Mouse (Mus musculus) heart, embryonic 13.5 days (tissue): ENCODE results near the gene Kctd6. TPM values are rescaled to one million over a fixed set of nuclear protein-coding genes. Genes with fewer than 3 reads are reported as not detected.

Source experiments
- ATAC-seq: fragments of 200-750 bp; cut with Nextera tagmentation; 2 replicates; pipeline ENCODE4 v1.8.0; 2017; ENCODE audit warnings: moderate TSS enrichment; ENCODE audit not compliant: insufficient number of reproducible peaks, low FRiP score, low TSS enrichment; ENCODE audit errors: extremely low read depth
- H3K27ac ChIP-seq: fragments of 300-500 bp; sonication (generic); replicated peaks from 2 replicates; pipeline ENCODE4 v1.5.1; 2015; ENCODE audit warnings: moderate library complexity, mild to moderate bottlenecking, inconsistent platforms
- H3K27me3 ChIP-seq: fragments of 300-500 bp; sonication (generic); replicated peaks from 2 replicates; pipeline ENCODE4 v1.6.1; 2015; ENCODE audit warnings: mild to moderate bottlenecking, inconsistent platforms
- H3K36me3 ChIP-seq: fragments of 300-500 bp; sonication (generic); 2 replicates; pipeline ENCODE4 v1.6.1; 2015; ENCODE audit warnings: mild to moderate bottlenecking, inconsistent platforms
- H3K4me1 ChIP-seq: fragments of 300-500 bp; sonication (generic); 2 replicates; pipeline ENCODE4 v1.6.1; 2015; ENCODE audit warnings: inconsistent platforms
- H3K4me2 ChIP-seq: fragments of 300-500 bp; sonication (generic); 2 replicates; pipeline ENCODE4 v1.6.1; 2015; ENCODE audit warnings: inconsistent platforms, mild to moderate bottlenecking, moderate library complexity
- H3K4me3 ChIP-seq: fragments of 300-500 bp; sonication (generic); 2 replicates; pipeline ENCODE4 v1.5.1; 2015; ENCODE audit warnings: moderate library complexity, mild to moderate bottlenecking, inconsistent platforms
- H3K9ac ChIP-seq: fragments of 300-500 bp; sonication (generic); 2 replicates; pipeline ENCODE4 v1.6.1; 2015; ENCODE audit warnings: inconsistent platforms, mild to moderate bottlenecking, moderate library complexity
- H3K9me3 ChIP-seq: fragments of 300-500 bp; sonication (generic); 2 replicates; pipeline ENCODE4 v1.6.1; 2016; ENCODE audit warnings: inconsistent platforms
- WGBS: fragments of 180-500 bp; shearing (Covaris S2); methylation state at CpG from one replicate; pipeline ENCODE4 v1.1.7; 2015; ENCODE audit warnings: mixed read lengths; 5-methylcytosine and 5-hydroxymethylcytosine counted together
- polyA plus RNA-seq: library from polyadenylated mRNA; unstranded; fragments of >200 nt; fragmentation: Nextera tagmentation; extraction: Ambion mirVana; gene quantifications from 2 replicates; pipeline ENCODE4 v1.2.1, GENCODE M21; 2015

The Kctd6 gene
- polyA plus RNA-seq, 1 experiment from 2014 or later: 2.7 TPM

- H3K4me1 ChIP-seq: peaks cover 16% of the 10 kb centered on the region
- no peak overlapping the region for H3K9ac ChIP-seq
- ATAC-seq: no peak
- H3K4me2 ChIP-seq: no peak overlapping the region
- H3K27ac ChIP-seq: no peak overlapping the region
- H3K4me3 ChIP-seq: no peak overlapping the region
- no peaks in the 10 kb centered on the region for H3K9me3 ChIP-seq
- no peaks in the 10 kb centered on the region for H3K27me3 ChIP-seq
- WGBS: 64% methylated on average over 6 of the region's 6 CpGs
- H3K36me3 ChIP-seq: no peaks in the 10 kb centered on the region
Measured at GRCm38 (mm10) chr14:8232155-8232910, 18.4 kb downstream of the Kctd6 start.

- no peak; the same call in 1 of the 2 replicates for ATAC-seq
- Histone ChIP-seq H3K27ac (no peak overlapping the region), H3K4me2 (no peak overlapping the region), H3K27me3 (no peaks in the 10 kb centered on the region), H3K4me1 (peaks cover 16% of the 10 kb centered on the region), H3K4me3 (no peak overlapping the region), H3K36me3 (no peaks in the 10 kb centered on the region), H3K9ac (no peak overlapping the region), H3K9me3 (no peaks in the 10 kb centered on the region)
- 3% methylated on average over 1 of the region's 1 CpGs for whole genome bisulfite sequencing
Measured at GRCm38 (mm10) chr14:8233252-8233651, 19.3 kb downstream of the Kctd6 start.

GRCm38 (mm10) chr14:8241816-8242215 lies 27.9 kb downstream of the Kctd6 start:
- H3K4me3 ChIP-seq: no peak overlapping the region
- no peaks in the 10 kb centered on the region for H3K27me3 ChIP-seq
- no peak for ATAC-seq
- no peak overlapping the region for H3K9ac ChIP-seq
- no peaks in the 10 kb centered on the region for H3K9me3 ChIP-seq
- H3K36me3 ChIP-seq: no peaks in the 10 kb centered on the region
- H3K4me1 ChIP-seq: 0 out of 2 replicates have a peak, but pooled peaks cover 5% of the 10 kb centered on the region
- H3K4me2 ChIP-seq: no peak overlapping the region
- H3K27ac ChIP-seq: no peak overlapping the region

- Histone ChIP-seq H3K4me2 (no peak overlapping the region), H3K4me3 (no peak overlapping the region), H3K9me3 (no peaks in the 10 kb centered on the region), H3K9ac (0 out of 2 replicates have a peak overlapping the region, but pooled peaks have one; percentile 5), H3K27ac (0 out of 2 replicates have a peak overlapping the region, but pooled peaks have one; percentile 28), H3K27me3 (no peaks in the 10 kb centered on the region), H3K36me3 (no peaks in the 10 kb centered on the region), H3K4me1 (0 out of 2 replicates have a peak, but pooled peaks cover 5% of the 10 kb centered on the region)
- WGBS: 50% methylated on average over 5 of the region's 5 CpGs
- no peak for ATAC-seq
Measured at GRCm38 (mm10) chr14:8242388-8242920, 28.5 kb downstream of the Kctd6 start.

- 0 out of 2 replicates have a peak overlapping the region, but pooled peaks have one; percentile 28 for H3K27ac ChIP-seq
- no peak overlapping the region for H3K9ac ChIP-seq
- 0 out of 2 replicates have a peak, but pooled peaks cover 5% of the 10 kb centered on the region for H3K4me1 ChIP-seq
- WGBS: 64% methylated on average over 8 of the region's 8 CpGs
- no peak overlapping the region for H3K4me2 ChIP-seq
- H3K4me3 ChIP-seq: no peak overlapping the region
- H3K9me3 ChIP-seq: no peaks in the 10 kb centered on the region
- no peaks in the 10 kb centered on the region for H3K36me3 ChIP-seq
- H3K27me3 ChIP-seq: no peaks in the 10 kb centered on the region
- no peak for ATAC-seq
Measured at GRCm38 (mm10) chr14:8243136-8243888, 29.4 kb downstream of the Kctd6 start.

GRCm38 (mm10) chr14:8244211-8244611 lies 30.3 kb downstream of the Kctd6 start:
- Histone ChIP-seq H3K4me2 (no peak overlapping the region), H3K36me3 (no peaks in the 10 kb centered on the region), H3K4me1 (0 out of 2 replicates have a peak, but pooled peaks cover 5% of the 10 kb centered on the region), H3K4me3 (no peak overlapping the region), H3K27me3 (no peaks in the 10 kb centered on the region), H3K27ac (no peak overlapping the region), H3K9me3 (no peaks in the 10 kb centered on the region), H3K9ac (no peak overlapping the region)
- 65% methylated on average over 5 of the region's 5 CpGs for WGBS
- no peak for ATAC-seq

- no peak for ATAC-seq
Measured at GRCm38 (mm10) chr14:8246878-8247277, 32.9 kb downstream of the Kctd6 start.

GRCm38 (mm10) chr14:8249206-8249605 lies 35.3 kb downstream of the Kctd6 start:
- H3K27ac ChIP-seq: no peak overlapping the region
- no peaks in the 10 kb centered on the region for H3K9me3 ChIP-seq
- 80% methylated on average over 1 of the region's 1 CpGs for WGBS

More at GRCm38 (mm10) chr14:8246878-8247277, 32.9 kb downstream of the Kctd6 start:
- Histone ChIP-seq H3K36me3 (no peaks in the 10 kb centered on the region), H3K4me3 (no peak overlapping the region), H3K9ac (no peak overlapping the region), H3K27ac (no peak overlapping the region), H3K4me1 (0 out of 2 replicates have a peak, but pooled peaks cover 5% of the 10 kb centered on the region), H3K4me2 (no peak overlapping the region), H3K27me3 (no peaks in the 10 kb centered on the region), H3K9me3 (no peaks in the 10 kb centered on the region)
- 77% methylated on average over 8 of the region's 8 CpGs for WGBS

GRCm38 (mm10) chr14:8250141-8250871 lies 36.4 kb downstream of the Kctd6 start:
- 59% methylated on average over 9 of the region's 9 CpGs for WGBS
- Histone ChIP-seq H3K36me3 (no peaks in the 10 kb centered on the region), H3K4me1 (no peaks in the 10 kb centered on the region), H3K4me2 (no peak overlapping the region), H3K4me3 (no peak overlapping the region), H3K27ac (no peak overlapping the region), H3K9ac (no peak overlapping the region), H3K27me3 (0 out of 2 replicates have a peak, but pooled peaks cover 4% of the 10 kb centered on the region), H3K9me3 (no peaks in the 10 kb centered on the region)
- no peak for ATAC-seq

More at GRCm38 (mm10) chr14:8249206-8249605, 35.3 kb downstream of the Kctd6 start:
- Histone ChIP-seq H3K4me1 (no peaks in the 10 kb centered on the region), H3K27me3 (0 out of 2 replicates have a peak, but pooled peaks cover 4% of the 10 kb centered on the region), H3K36me3 (no peaks in the 10 kb centered on the region), H3K4me2 (no peak overlapping the region), H3K9ac (no peak overlapping the region), H3K4me3 (no peak overlapping the region)
- ATAC-seq: no peak

- no peak overlapping the region for H3K4me3 ChIP-seq
- no peak overlapping the region for H3K4me2 ChIP-seq
- H3K27me3 ChIP-seq: 0 out of 2 replicates have a peak, but pooled peaks cover 4% of the 10 kb centered on the region
- no peaks in the 10 kb centered on the region for H3K36me3 ChIP-seq
- no peak overlapping the region for H3K27ac ChIP-seq
- H3K9ac ChIP-seq: no peak overlapping the region
- 88% methylated on average over 8 of the region's 8 CpGs for WGBS
- no peaks in the 10 kb centered on the region for H3K4me1 ChIP-seq
- no peaks in the 10 kb centered on the region for H3K9me3 ChIP-seq
- ATAC-seq: no peak
Measured at GRCm38 (mm10) chr14:8251330-8251885, 37.5 kb downstream of the Kctd6 start.
